Mouse (Mus musculus) hindbrain, embryonic 13.5 days (tissue): ENCODE results near the gene Npc1l1. TPM values are rescaled to one million over a fixed set of nuclear protein-coding genes. Genes with fewer than 3 reads are reported as not detected.
"Not testable (repeated sequence)": the region's sequence is repeated elsewhere in the genome, so short reads cannot be mapped to it uniquely, and the experiment has no call there.

ENCODE experiments used
- ATAC-seq: fragments of 200-750 bp; cut with Nextera tagmentation; 2 replicates; pipeline ENCODE4 v1.8.0; 2017; ENCODE audit warnings: moderate TSS enrichment; ENCODE audit not compliant: low FRiP score
- H3K27ac ChIP-seq: fragments of 300-500 bp; sonication (generic); 2 replicates; pipeline ENCODE4 v1.5.1; 2015; ENCODE audit warnings: inconsistent platforms, mild to moderate bottlenecking, moderate library complexity
- H3K27me3 ChIP-seq: fragments of 300-500 bp; sonication (generic); 2 replicates; pipeline ENCODE4 v1.6.1; 2015; ENCODE audit warnings: mild to moderate bottlenecking, inconsistent platforms
- H3K36me3 ChIP-seq: fragments of 300-500 bp; sonication (generic); 2 replicates; pipeline ENCODE4 v1.6.1; 2015; ENCODE audit warnings: mild to moderate bottlenecking, inconsistent platforms
- H3K4me1 ChIP-seq: fragments of 300-500 bp; sonication (generic); replicated peaks from 2 replicates; pipeline ENCODE4 v1.6.1; 2015; ENCODE audit warnings: inconsistent platforms
- H3K4me2 ChIP-seq: fragments of 300-500 bp; sonication (generic); 2 replicates; pipeline ENCODE4 v1.6.1; 2015; ENCODE audit warnings: inconsistent platforms, mild to moderate bottlenecking, moderate library complexity
- H3K4me3 ChIP-seq: fragments of 300-500 bp; sonication (generic); 2 replicates; pipeline ENCODE4 v1.5.1; 2015; ENCODE audit warnings: mild to moderate bottlenecking, inconsistent platforms
- H3K9ac ChIP-seq: fragments of 300-500 bp; sonication (generic); 2 replicates; pipeline ENCODE4 v1.6.1; 2015; ENCODE audit warnings: mild to moderate bottlenecking, inconsistent platforms
- H3K9me3 ChIP-seq: fragments of 300-500 bp; sonication (generic); 2 replicates; pipeline ENCODE4 v1.6.1; 2016; ENCODE audit warnings: inconsistent platforms
- WGBS: fragments of 180-500 bp; shearing (Covaris S2); methylation state at CpG from one replicate; pipeline ENCODE4 v1.1.7; 2015; 5-methylcytosine and 5-hydroxymethylcytosine counted together
- polyA plus RNA-seq: library from polyadenylated mRNA; unstranded; fragments of >200 nt; fragmentation: Nextera tagmentation; extraction: Ambion mirVana; gene quantifications from 2 replicates; pipeline ENCODE4 v1.2.1, GENCODE M21; 2015

The Npc1l1 gene
- polyA plus RNA-seq, result 0.04 and 0.05 TPM in 2 replicates

DNA sequence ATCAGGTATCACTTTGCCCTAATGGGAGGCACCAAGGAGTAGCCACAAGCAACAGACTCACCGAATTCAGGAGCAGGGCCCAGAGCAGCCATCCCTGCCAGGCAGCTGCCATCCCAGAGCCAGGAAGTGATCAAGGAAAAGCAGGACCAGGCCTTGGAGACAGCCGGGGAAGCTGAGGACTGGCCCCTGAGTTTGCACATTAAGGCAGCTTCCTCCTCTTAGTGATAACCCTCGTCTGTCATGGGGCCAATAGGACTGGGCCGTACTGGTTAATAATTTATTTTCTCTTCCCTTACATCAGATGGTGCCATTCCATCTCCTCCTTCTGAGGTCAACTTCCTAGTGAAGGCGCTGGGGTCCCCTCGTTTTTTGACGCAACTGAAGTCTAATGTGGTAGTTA lies at the start of gene Npc1l1:
Gene Npc1l1, minus strand, starts transcription at position 132 of the 400 bp plus-strand sequence.
- no peak for ATAC-seq
- no peak within 1 kb of the TSS for H3K9ac ChIP-seq
- 84% methylated on average over 7 of the region's 7 CpGs for WGBS

DNA sequence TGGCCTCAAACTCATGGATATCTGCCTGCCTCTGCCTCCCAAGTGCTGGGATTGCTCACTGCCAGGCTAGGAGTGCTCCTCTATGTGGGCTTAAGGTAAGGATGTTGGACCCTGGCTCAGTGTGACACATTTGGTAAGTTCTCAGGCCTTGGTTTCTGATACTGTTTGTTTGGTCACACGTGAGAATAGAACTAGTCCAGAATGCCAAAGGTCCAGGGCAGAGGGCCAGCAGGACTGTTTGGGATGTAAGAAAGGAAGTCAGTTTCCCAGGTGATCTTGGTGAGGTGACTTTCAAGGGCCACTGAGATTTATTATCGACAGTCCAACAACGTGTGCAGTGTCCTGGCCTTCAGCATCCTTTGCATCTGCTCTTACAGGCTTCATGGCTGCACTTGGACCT lies 46.5 kb upstream of the Npc1l1 start:
- H3K4me3 ChIP-seq, result no peak overlapping the region
- no peak overlapping the region for H3K9ac ChIP-seq
- no peak overlapping the region for H3K4me2 ChIP-seq
- H3K4me1 ChIP-seq, result peaks cover 28% of the 10 kb centered on the region
- no peak for ATAC-seq
- H3K27me3 ChIP-seq, result no peaks in the 10 kb centered on the region
- H3K27ac ChIP-seq, result no peak overlapping the region
- H3K9me3 ChIP-seq, result peaks cover 6% of the 10 kb centered on the region; the same call in 1 of the 2 replicates
- WGBS, result 84% methylated on average over 3 of the region's 3 CpGs
- peaks cover 12% of the 10 kb centered on the region for H3K36me3 ChIP-seq

More for the DNA sequence above, at the start of gene Npc1l1:
- Histone ChIP-seq H3K36me3 (no peaks in the 10 kb centered on the region), H3K4me2 (no peak within 1 kb of the TSS), H3K27ac (no peak within 1 kb of the TSS), H3K4me3 (no peak within 1 kb of the TSS), H3K9me3 (0 out of 2 replicates have a peak, but pooled peaks cover 5% of the 10 kb centered on the region), H3K27me3 (0 out of 2 replicates have a peak, but pooled peaks cover 8% of the 10 kb centered on the region), H3K4me1 (no peaks in the 10 kb centered on the region)

DNA sequence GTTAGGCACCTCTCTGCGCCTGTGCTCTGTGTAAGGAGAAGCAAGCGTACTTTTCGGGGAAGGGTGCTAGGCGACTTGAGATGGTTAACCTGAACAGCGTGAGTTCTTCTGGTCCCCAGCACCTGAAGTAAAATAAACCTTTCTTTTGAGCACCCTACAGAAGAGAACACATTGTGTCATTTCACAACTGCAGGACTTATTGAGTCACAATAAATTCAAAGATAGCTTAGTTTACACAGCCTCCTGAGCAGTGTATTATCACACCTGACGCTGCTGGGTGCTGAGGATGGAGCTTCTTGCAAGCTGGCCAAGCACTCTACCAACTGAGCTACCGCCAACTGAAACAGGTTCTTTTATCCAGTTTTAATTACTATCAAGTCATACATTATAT lies 45.1 kb upstream of the Npc1l1 start:
- no peaks in the 10 kb centered on the region for H3K9me3 ChIP-seq
- peak overlapping the region; percentile 96 for H3K9ac ChIP-seq
- peak overlapping the region; percentile 97 for H3K4me2 ChIP-seq
- peak; percentile 40; the same call in 1 of the 2 replicates for ATAC-seq
- 26% methylated on average over 7 of the region's 7 CpGs for WGBS
- H3K27ac ChIP-seq, result peak overlapping the region; percentile 87
- H3K27me3 ChIP-seq, result no peaks in the 10 kb centered on the region
- H3K4me3 ChIP-seq, result peak overlapping the region; percentile 98
- peaks cover 28% of the 10 kb centered on the region for H3K4me1 ChIP-seq
- H3K36me3 ChIP-seq, result peaks cover 23% of the 10 kb centered on the region

- Histone ChIP-seq H3K27ac (peak within 1 kb of the TSS; percentile 87), H3K36me3 (peaks cover 26% of the 10 kb centered on the region), H3K4me2 (peak within 1 kb of the TSS; percentile 97), H3K9me3 (no peaks in the 10 kb centered on the region), H3K27me3 (no peaks in the 10 kb centered on the region), H3K4me3 (peak within 1 kb of the TSS; percentile 98), H3K4me1 (peaks cover 28% of the 10 kb centered on the region), H3K9ac (peak within 1 kb of the TSS; percentile 96)
- WGBS, result under 1% methylated on average over 39 of the region's 39 CpGs
- ATAC-seq, result peak; percentile 96
Observed at GRCm38 (mm10) chr11:6274387-6275093, 44.6 kb upstream of the Npc1l1 start, which contains the start of gene Tmed4. Gene Tmed4 (minus strand): TSS chr11:6274870.

- WGBS, result 63% methylated on average over 11 of the region's 11 CpGs
- no peaks in the 10 kb centered on the region for H3K27me3 ChIP-seq
- H3K36me3 ChIP-seq, result peaks cover 29% of the 10 kb centered on the region
- no peaks in the 10 kb centered on the region for H3K9me3 ChIP-seq
- H3K4me1 ChIP-seq, result peaks cover 28% of the 10 kb centered on the region
- peak overlapping the region; percentile 98 for H3K4me3 ChIP-seq
- no peak for ATAC-seq
- H3K9ac ChIP-seq, result peak overlapping the region; percentile 96
- peak overlapping the region; percentile 97 for H3K4me2 ChIP-seq
- H3K27ac ChIP-seq, result no peak overlapping the region
Observed at GRCm38 (mm10) chr11:6273607-6274006, 43.7 kb upstream of the Npc1l1 start.

DNA sequence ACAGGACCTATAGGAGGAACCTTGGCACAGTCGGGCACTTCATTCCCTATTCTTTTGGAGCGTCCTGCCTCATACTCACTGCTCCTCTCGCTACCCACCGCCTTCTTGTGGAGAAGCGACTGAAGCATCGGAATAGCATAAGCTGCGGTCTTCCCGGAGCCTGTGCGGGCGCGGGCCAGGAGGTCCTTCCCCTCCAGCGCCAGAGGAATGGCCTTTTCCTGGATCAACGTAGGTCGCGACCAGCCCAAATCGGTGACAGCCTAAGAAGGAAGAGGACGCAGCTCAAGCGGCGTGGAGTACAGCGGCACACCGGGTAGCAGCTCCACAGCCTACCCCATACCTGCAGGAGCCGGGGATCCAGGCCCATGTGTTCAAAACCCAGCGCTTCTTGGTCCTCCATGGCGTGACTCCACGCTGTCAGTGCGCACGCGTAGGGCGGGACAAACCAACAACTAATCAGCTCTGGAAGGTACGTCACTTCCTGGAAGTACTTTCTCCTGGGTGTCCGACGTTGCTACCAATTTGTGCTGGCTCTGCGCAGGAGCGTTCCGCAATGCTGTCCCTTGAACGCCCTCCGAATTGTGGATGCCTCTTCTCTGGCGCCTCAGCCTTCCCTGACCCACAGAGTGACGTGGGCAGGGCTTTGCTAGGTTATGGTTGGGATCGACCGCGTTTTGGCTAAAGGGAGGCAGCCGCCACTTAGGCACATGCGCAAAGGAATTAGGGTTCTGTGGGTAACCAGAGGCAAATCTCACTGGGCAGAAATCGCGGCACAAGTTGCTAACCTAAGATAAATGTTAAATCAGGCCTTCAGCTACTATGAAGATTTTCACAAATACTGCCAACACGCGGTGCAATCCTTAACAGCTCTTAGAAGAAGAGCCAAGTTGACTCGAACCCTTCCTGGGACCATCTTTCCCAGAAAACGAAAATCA lies 37.6 kb upstream of the Npc1l1 start, which contains the start of gene Ddx56:
Gene Ddx56, minus strand, starts transcription at position 453 of the 935 bp plus-strand sequence.
- Histone ChIP-seq H3K27me3 (no peaks in the 10 kb centered on the region), H3K36me3 (peaks cover 63% of the 10 kb centered on the region)
- 1% methylated on average over 50 of the region's 50 CpGs for WGBS

DNA sequence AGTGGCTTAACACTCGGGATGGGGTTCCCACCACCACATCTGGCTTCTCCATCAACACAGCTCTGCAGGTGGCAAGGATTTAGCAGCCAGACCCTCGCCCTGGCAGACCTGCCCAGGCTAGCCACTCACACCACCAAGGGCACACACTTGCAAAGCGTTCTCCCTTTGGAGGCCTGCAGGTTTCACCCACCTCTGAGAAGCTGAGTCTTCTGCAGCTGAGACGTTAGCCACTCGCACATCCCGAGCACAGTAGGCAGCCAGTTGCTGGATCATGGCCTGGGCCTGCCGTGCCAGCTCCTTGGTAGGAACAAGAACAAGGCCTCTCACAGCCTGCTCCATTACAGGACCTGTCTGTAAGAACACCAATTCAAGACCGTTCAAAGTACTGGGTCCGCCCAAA lies 36.7 kb upstream of the Npc1l1 start:
- Histone ChIP-seq H3K4me2 (peak overlapping the region; percentile 95), H3K27ac (no peak overlapping the region), H3K36me3 (peaks cover 66% of the 10 kb centered on the region), H3K9me3 (no peaks in the 10 kb centered on the region), H3K27me3 (no peaks in the 10 kb centered on the region), H3K4me1 (peaks cover 17% of the 10 kb centered on the region), H3K9ac (peak overlapping the region; percentile 91), H3K4me3 (peak overlapping the region; percentile 92)
- ATAC-seq, result no peak
- 73% methylated on average over 9 of the region's 9 CpGs for WGBS

More for the DNA sequence above, 37.6 kb upstream of the Npc1l1 start, which contains the start of gene Ddx56:
- Histone ChIP-seq H3K4me1 (peaks cover 23% of the 10 kb centered on the region), H3K9ac (peak within 1 kb of the TSS; percentile 91), H3K9me3 (no peaks in the 10 kb centered on the region), H3K4me2 (peak within 1 kb of the TSS; percentile 95), H3K4me3 (peak within 1 kb of the TSS; percentile 92), H3K27ac (peak within 1 kb of the TSS; percentile 95)
- peak; percentile 95 for ATAC-seq

GRCm38 (mm10) chr11:6261434-6262082 lies 31.6 kb upstream of the Npc1l1 start:
- no peak overlapping the region for H3K4me3 ChIP-seq
- no peaks in the 10 kb centered on the region for H3K27me3 ChIP-seq
- H3K9ac ChIP-seq, result no peak overlapping the region
- peaks cover 94% of the 10 kb centered on the region for H3K36me3 ChIP-seq
- H3K4me2 ChIP-seq, result no peak overlapping the region
- H3K9me3 ChIP-seq, result no peaks in the 10 kb centered on the region
- no peak overlapping the region for H3K27ac ChIP-seq
- WGBS, result 76% methylated on average over 10 of the region's 10 CpGs
- H3K4me1 ChIP-seq, result peaks cover 7% of the 10 kb centered on the region
- 0 out of 2 replicates have a peak, but pooled peaks have one; percentile 26 for ATAC-seq

- H3K4me2 ChIP-seq, result no peak overlapping the region
- ATAC-seq, result no peak
- no peak overlapping the region for H3K27ac ChIP-seq
- WGBS, result 94% methylated on average over 7 of the region's 7 CpGs
- no peak overlapping the region for H3K4me3 ChIP-seq
- H3K4me1 ChIP-seq, result no peaks in the 10 kb centered on the region
- H3K36me3 ChIP-seq, result peaks cover 74% of the 10 kb centered on the region
- no peak overlapping the region for H3K9ac ChIP-seq
- H3K9me3 ChIP-seq, result no peaks in the 10 kb centered on the region
- no peaks in the 10 kb centered on the region for H3K27me3 ChIP-seq
Observed at GRCm38 (mm10) chr11:6259413-6259812, 29.5 kb upstream of the Npc1l1 start.

- Histone ChIP-seq H3K27ac (no peak overlapping the region), H3K9ac (no peak overlapping the region), H3K4me1 (no peaks in the 10 kb centered on the region), H3K27me3 (no peaks in the 10 kb centered on the region), H3K9me3 (no peaks in the 10 kb centered on the region), H3K4me2 (no peak overlapping the region), H3K36me3 (peaks cover 46% of the 10 kb centered on the region), H3K4me3 (no peak overlapping the region)
- ATAC-seq, result no peak
- WGBS, result 73% methylated on average over 6 of the region's 6 CpGs
Observed at GRCm38 (mm10) chr11:6256490-6257072, 26.6 kb upstream of the Npc1l1 start.

- H3K9ac ChIP-seq, H3K4me3 ChIP-seq, H3K4me2 ChIP-seq, H3K27me3 ChIP-seq, ATAC-seq, H3K4me1 ChIP-seq, H3K27ac ChIP-seq, H3K9me3 ChIP-seq: not testable (repeated sequence)
- WGBS, result 89% methylated on average over 2 of the region's 2 CpGs
- peaks cover 26% of the 10 kb centered on the region for H3K36me3 ChIP-seq
Observed at GRCm38 (mm10) chr11:6254602-6255001, 24.7 kb upstream of the Npc1l1 start.
